Mouse (Mus musculus) monocyte, adult 5-6 weeks (primary cell): ENCODE results near the gene Abhd12. TPM values are rescaled to one million over a fixed set of nuclear protein-coding genes. Genes with fewer than 3 reads are reported as not detected.
"Not testable (repeated sequence)": the region's sequence is repeated elsewhere in the genome, so short reads cannot be mapped to it uniquely, and the experiment has no call there.

Source experiments
- ATAC-seq: fragments of 153-309, 156-312 bp; replicated peaks from 2 replicates; pipeline ENCODE4 v1.8.0; 2017; ENCODE audit warnings: mild to moderate bottlenecking; ENCODE audit not compliant: low TSS enrichment, insufficient number of reproducible peaks, severe bottlenecking, poor library complexity, low FRiP score
- total RNA-seq: library from RNA; stranded (forward); fragments of 200-1000, 200-491, 200-594 nt; gene quantifications from 3 replicates; pipeline ENCODE4 v1.2.3, GENCODE M21; 2017

Gene Abhd12
- 237 to 505 TPM (median 368 TPM) in 3 replicates for total RNA-seq

DNA sequence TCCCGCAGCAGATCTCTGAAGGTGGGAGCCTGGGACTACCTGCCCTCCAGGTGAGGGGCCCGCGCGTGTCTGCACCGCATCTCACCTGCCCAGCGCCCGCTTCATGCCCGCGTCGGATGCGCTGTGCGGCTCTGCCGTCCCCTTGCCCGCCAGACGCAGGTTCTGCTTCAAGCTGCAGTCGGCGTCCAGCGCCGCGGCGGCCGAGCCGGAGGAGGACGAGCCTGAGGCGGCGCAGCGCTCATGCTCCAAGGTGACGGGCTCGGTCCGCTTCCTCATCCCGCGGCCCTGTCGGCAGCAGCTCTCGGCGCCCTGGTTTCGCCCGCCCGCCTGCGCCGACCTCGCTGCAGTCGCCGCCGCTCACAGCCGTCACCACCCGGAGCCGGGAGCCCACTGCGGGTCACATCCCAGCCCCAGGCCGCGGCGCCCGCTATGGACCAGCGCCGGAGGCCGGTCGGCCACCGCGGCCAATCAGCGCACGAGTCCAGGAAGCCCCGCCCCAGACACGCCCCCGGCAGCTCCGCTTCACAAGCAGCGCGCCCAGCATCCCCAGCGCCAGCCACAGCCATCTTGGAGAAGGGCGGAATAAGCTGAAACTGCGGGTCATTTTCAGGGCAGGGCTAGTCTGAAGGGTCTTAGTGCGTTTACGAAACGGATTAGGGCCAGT lies at the start of gene Abhd12:
TSS of gene Abhd12 (minus strand) at position 470 of the 664 bp plus-strand sequence.
- peak; percentile 88 for ATAC-seq

- no peak for ATAC-seq
Observed at GRCm38 (mm10) chr2:150951201-150951600, 46.7 kb upstream of the Abhd12 start.

DNA sequence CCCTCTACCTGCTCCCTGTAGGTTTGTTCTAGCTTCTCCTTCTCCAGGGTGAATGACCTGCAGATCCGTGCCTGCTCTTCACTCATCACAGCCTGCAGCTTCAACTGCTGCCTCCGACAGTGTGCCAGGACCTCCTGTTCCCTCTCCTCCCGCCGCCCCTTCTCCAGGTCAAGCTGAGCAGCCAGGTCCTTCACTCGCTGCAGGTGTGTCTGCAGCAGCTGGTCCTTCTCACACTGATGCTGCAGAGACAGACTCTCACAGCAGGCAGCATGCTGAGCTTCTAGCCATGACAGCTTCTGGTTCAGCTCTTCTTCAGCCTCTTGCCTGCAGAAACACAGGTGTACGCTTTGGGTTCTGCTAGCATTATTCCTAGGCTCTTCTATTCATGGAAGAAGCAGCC lies 45.5 kb upstream of the Abhd12 start:
- no peak for ATAC-seq

DNA sequence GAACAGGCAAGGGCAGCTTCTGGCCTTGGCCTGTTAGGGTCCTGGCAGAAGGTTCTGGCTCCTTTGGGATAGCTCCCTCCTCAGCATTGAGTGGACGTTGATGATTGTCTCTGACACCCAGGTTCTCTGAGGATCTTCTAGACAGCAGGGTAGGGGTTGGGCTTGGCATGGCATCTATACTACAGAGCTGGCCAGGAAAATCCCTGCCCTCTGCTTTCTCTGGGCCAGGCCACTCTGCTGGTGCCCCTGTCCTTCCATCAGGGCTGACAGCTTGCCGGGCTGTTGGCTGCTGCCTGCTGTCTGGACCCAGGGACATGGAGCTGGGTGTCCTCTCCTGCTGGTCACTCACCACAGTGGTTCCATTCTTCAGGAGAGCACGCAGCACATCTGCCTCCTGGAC lies 45.1 kb upstream of the Abhd12 start:
- ATAC-seq = no peak

DNA sequence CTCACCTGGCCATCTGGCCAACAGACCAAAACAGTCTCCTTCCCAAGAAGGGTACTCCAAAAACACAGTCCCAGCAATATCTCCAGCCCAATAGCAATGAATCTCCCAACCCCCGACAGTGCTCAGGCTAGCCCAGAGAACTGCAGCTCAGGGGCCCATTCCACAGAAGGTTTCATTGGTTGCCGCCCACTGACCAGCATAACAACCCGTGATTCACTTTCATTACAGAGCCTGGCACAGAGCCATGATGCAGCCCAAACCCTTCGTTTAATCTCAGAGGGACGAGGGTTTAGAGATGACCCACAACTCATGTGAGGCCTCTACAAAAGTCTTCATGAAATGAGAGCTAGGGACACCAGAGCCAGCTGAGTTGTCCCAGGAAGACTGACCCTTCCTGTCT lies 44.2 kb upstream of the Abhd12 start:
- no peak for ATAC-seq

DNA sequence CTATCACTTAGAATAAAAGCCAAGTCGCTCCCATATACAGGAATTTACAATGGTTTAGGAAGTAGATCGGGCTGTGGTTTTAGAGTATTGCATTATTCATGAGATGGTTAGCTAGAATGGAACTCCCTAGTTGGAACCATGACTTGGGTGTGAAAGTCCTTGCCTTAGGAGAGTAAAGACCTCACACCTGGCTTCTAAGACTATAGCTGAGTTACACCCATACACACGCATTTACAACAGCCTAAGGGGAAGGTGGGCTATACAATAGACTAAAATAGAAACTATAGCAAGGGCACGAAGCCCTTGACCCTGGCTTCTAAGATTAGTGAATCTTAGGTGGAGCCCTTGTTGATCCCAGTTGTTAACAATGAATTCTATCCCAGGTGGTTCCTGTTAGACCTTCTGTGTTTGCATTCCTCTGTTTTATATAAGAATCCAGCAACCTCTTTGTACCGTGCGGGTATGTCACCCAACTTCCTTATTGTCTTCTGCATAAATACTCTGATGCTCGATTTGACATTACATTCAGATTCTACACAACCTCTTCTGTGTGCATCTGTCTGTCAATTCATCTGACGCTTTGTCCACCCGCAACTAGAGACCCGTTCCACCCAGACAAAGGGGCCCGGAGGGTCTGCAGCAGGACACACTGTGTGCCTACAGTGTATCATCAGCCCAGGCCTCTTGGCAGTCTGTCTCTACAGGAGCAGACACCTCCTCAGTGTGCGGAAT lies 43.5 kb upstream of the Abhd12 start:
- not testable (repeated sequence) for ATAC-seq

GRCm38 (mm10) chr2:150947341-150947740 lies 42.8 kb upstream of the Abhd12 start:
- ATAC-seq = not testable (repeated sequence)

- no peak for ATAC-seq
Observed at GRCm38 (mm10) chr2:150944017-150944416, 39.5 kb upstream of the Abhd12 start.

GRCm38 (mm10) chr2:150934659-150935058 lies 30.1 kb upstream of the Abhd12 start:
- no peak for ATAC-seq

DNA sequence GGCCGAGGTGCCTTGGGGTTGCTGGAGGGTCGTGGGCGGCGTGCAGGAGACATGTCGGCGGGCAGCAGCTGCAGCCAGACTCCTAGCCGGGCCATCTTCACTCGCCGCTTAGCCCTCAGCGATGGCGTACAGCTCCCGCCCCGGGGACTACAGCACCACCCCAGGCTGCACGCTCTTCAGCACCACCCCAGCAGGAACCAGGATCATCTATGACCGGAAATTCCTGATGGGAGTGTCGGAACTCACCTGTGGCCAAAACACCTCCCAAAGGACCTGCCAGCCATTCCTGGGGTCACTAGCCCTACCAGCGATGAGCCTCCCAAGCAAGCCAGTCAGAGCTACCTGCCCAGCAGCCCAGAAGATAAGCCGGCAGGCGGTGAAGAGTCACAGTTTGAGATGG lies 28.9 kb upstream of the Abhd12 start:
- 0 out of 2 replicates have a peak, but pooled peaks have one; percentile 25 for ATAC-seq

- no peak for ATAC-seq
Observed at GRCm38 (mm10) chr2:150930806-150931205, 26.3 kb upstream of the Abhd12 start.

DNA sequence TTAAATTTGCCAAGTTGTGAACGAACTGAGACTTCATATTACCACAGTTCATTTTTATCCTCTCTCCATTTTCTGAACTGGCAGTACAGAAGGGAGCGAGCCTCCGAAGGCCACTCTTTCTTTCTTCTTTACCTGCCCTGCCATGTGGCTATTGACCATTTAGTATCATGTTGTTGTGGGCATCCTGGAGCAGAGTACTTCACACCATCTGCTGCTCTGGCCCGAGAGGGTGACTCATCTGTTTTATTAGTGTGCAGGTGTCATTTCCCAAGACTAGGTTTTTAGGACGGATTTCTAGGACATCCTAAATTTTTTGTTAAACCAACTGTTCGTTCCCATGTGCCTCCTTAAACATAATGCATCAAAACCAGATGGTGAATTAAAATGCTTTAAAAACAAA lies 24.6 kb upstream of the Abhd12 start:
- ATAC-seq = no peak

DNA sequence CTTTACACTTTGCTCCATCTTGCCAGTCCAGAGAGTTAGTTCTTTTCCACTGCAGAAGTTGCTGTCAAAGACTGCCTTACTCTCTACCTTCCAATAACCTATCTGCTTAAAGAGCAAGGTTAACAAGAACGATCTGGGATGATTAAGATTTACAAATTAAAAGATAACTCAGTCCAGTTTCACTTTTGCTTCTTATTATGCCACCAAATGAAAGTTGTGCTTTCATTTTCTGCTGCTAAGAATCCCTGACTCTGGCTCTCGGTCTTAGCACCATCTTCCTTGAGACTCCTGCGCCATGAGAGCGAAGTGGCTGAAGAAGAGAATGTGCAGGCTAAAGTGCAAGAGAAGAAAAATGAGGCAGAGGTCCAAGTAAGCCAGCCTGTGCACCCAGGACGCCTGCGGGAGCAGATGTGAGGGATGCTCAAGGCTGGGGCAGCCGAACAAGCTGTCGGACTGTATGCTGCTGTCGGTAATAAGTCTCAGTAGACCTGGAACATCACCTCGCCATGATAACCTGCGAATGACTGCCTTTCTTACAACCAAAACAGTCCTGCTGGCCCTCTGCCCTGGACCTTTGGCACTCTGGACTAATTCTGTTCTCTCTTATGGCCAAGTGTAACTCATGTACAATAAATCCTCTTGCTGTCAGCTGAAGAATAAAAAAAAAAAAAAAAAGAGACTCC lies 22.6 kb upstream of the Abhd12 start:
- no peak for ATAC-seq

DNA sequence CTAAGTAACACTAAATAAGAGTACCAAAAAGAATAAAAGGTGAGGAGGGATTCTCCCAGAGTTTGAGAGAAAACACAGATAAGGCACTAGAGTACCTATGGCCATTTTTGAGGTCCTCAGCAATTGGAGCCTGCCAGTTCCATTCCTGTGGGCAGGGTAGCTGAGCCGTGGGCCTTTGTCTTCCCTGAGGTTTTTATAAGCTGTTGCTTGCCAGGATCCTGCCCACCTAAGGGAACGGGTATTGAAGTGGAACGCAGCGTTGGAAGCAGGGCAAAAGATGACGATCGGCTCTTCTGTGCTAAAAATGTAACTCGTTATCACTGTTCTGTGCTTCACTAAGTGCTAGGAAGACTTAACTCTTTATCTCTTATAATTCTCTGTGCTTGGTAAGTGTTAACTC lies 19.0 kb upstream of the Abhd12 start:
- ATAC-seq = no peak

GRCm38 (mm10) chr2:150923026-150923425 lies 18.5 kb upstream of the Abhd12 start:
- no peak for ATAC-seq

DNA sequence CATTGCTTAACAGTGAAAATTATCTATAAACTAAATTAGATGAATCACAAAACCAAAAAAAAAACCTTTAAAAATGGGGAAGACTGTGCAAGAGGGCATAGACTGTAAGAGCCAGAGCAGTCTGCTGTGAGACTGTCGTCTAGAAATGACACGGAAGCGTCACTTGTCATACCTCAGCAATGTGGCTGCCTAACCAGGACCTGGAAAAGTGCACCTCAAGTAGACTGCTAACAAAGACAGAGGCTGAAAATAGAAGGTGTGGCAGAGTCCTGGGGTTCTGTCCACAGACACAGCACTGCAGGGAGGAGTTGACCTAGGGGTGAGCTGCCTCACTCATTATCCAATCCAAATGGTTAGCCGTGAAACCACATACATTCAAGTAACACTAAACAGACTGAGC lies 17.6 kb upstream of the Abhd12 start:
- peak; percentile 55; the same call in 1 of the 2 replicates for ATAC-seq

- ATAC-seq = peak; percentile 92
Observed at GRCm38 (mm10) chr2:150921697-150922096, 17.2 kb upstream of the Abhd12 start.

- ATAC-seq = no peak
Observed at GRCm38 (mm10) chr2:150920543-150920942, 16.0 kb upstream of the Abhd12 start.

- no peak for ATAC-seq
Observed at GRCm38 (mm10) chr2:150918720-150919119, 14.2 kb upstream of the Abhd12 start.

- ATAC-seq = no peak
Observed at GRCm38 (mm10) chr2:150915786-150916185, 11.2 kb upstream of the Abhd12 start.
